Mouse (Mus musculus) E14TG2a.4 (cell line): ENCODE data around the gene Tmem120b.

Experiments
- CTCF ChIP-seq: conservative IDR thresholded peaks from 2 replicates; pipeline ENCODE4 v1.5.1; 2014; ENCODE audit warnings: low read length
- NANOG ChIP-seq: IDR thresholded peaks from 2 replicates; pipeline ENCODE4 v1.6.1; 2014; ENCODE audit warnings: borderline replicate concordance, low read length, mixed read lengths
- POU5F1 ChIP-seq: IDR thresholded peaks from 2 replicates; pipeline ENCODE4 v1.6.1; 2014; ENCODE audit warnings: low read length, borderline replicate concordance

DNA sequence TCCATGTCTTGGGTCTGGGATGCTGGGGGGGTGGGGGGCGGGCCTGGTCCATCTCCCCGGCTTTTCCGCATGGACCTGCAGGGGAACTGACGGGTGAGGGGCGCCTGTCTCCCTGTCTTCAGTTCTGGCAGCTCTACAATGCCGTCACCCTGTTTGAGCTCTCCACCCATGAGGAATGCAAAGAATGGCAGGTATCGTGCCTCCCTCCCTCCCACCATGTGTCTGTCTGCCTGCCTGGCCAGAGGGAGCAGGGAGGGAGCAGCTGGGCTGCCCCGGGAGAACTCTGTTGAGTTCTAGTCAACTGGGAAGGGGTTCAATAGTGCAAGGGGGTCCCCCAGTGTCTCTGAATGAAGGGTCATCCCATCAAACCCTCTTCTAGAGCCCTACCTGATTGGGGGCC lies 47.9 kb downstream of the Tmem120b start:
- TF ChIP-seq CTCF (no peak), POU5F1 (no peak), NANOG (no peak)
